Mouse (Mus musculus) ovary, postnatal 10 days (tissue): ENCODE data around the gene Crebbp.

Experiments used
- DNase-seq: peaks from one replicate; pipeline ENCODE4 v3.0.0; 2022; ENCODE audit warnings: low spot score

The Crebbp gene

GRCm38 (mm10) chr16:4041646-4042045 lies 172.2 kb downstream of the Crebbp start:
- no peak for DNase-seq

GRCm38 (mm10) chr16:4040206-4040605 lies 173.6 kb downstream of the Crebbp start:
- no peak for DNase-seq

- no peak for DNase-seq
Measured at GRCm38 (mm10) chr16:4037690-4038089, 176.1 kb downstream of the Crebbp start.

- no peak for DNase-seq
Measured at GRCm38 (mm10) chr16:4036807-4037206, 177.0 kb downstream of the Crebbp start, which contains the start of gene Dnase1. Gene Dnase1, plus strand, starts transcription at chr16:4036942.

GRCm38 (mm10) chr16:4035575-4035974 lies 178.2 kb downstream of the Crebbp start:
- DNase-seq = no peak

GRCm38 (mm10) chr16:4034476-4034875 lies 179.3 kb downstream of the Crebbp start:
- DNase-seq = no peak

GRCm38 (mm10) chr16:4033971-4034370 lies 179.8 kb downstream of the Crebbp start:
- no peak for DNase-seq

GRCm38 (mm10) chr16:4032341-4032748 lies 181.5 kb downstream of the Crebbp start:
- no peak for DNase-seq

GRCm38 (mm10) chr16:4031441-4032274 lies 182.1 kb downstream of the Crebbp start:
- no peak for DNase-seq
